Mouse (Mus musculus) layer of hippocampus, adult 9-11 months (tissue): ENCODE measurements around the gene Fgf2.
A peak's percentile ranks its signal among the peaks of the same experiment; 100 is the strongest.

Experiments
- DNase-seq: peaks from one replicate; pipeline ENCODE4 v3.0.0; 2022

Fgf2 gene

DNA sequence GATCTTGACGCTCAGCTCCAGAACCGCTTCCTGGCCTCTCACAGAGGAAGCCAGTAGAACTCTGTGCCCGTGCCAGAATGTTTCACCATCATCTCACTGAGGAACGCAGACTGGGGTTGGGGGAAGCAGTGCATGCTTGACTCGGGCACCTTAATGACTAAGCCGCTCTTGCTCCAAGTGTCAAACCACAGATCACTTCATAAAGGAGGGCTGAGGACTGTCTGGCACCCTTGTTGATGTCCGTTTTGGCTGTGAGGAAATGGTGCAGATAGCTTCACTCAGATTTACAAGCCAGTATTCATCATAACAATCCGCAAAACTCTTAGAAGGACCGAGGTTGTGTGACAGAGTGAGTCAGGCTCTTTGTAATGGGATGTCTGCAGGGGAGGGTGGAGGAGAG lies 12.6 kb downstream of the Fgf2 start:
- no peak for DNase-seq

DNA sequence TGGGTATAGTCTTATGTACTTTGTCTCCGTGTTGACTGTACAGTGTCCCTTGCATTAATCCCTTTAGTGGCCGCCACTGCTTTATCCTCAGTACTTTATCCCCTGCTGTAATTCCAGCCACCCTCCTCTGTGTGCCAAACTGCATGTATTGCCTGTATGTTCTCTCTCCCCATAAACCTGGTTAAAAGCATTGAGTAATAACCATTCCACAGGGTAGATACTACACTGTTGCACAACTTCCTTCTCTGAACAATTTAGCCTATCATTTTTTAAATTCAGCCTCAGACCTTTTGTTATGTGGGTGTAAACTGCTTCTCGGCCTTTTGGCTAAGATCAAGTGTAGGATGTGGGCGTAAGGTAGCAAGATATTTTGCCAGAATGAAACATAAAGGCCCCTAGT lies 17.0 kb downstream of the Fgf2 start:
- no peak for DNase-seq

DNA sequence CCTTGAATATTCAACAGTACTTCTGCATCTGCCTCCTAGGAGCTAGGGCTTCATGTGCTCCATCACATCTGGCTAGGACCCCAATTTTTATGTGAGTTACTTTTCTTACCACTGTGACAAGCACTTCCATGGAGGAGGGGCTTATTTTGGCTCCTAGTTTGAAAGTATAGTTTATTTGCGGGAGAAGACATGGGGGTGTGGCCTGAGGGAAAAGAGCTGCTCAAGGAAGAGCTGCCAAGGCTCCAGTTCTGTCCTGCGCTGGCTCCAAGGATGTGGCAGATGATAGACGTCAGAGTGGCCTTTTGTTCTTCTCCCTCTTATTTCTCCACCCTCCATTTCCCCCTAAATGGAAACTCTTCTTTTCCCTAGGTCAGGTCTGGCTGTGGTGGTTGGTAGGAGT lies 17.8 kb downstream of the Fgf2 start:
- DNase-seq = no peak

DNA sequence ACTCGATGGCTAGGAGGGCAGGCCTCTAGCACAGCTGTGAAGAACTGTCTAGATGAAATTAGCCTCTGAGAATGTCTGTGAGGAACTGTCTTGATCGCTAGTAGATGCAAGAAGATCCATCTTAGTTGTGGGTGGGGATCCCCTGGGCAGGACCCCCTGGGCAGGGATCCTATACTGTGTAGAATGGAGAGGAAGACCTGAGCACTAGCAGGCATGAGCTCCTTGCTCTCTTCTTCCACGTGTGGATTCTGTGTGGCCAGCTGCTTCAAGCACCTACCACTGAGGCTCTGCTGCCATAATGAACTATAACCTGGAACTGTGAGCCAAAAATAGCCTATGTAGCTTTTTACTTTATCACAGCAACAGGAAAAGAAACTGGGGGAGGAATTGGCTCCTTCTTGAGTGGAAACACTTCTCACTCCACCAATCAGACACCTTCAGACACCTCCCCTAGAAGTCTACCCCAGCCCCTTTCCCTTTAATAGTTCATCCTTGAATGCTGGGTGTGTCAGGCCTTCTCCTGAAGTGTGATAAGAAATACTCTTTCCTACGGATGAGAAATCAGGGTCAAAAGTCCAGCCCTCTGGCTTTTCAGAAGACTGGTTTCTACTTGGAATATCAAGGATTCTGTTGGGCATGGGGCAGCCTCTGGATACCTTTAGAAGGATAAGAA lies 18.4 kb downstream of the Fgf2 start:
- DNase-seq = no peak

DNA sequence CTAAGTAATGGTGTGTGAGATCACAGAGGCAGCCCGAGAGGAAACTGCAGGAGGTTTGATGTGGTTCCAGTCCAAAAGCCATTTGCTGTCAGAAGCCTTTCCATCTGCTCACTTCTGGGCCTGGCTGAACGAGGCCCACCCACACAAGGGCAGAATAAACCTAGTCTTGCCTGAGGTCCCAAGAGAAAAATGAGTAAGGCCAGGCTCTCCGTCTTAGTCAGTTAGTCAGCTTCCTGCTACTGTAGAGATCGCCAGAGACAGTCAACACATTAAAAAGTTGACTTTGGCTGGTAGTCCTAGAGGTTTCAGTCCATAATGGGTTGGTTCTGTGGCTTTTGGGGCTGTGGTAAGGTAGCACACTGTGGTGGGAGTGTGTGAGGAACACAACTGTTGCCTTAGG lies 22.3 kb downstream of the Fgf2 start:
- no peak for DNase-seq

DNA sequence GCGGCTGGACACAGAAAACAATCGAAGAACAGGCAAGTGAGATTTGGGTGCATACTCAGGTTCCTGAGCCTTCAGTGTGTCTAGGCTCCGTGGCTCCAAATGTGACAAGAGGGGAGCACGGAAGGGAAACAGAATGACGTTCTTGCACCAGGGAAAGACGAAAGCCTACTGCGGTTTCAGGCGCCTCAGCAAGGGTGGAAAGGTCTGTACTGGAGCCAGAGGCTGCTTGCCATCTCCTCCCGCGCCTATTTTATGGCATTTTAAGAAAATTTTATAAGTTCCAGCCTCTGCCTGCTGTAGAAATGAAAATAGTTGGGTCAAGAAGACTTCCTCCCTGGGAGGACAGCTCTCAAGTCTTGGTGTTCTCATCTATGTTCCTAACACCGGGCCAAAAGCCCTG lies 25.6 kb downstream of the Fgf2 start:
- no peak for DNase-seq

DNA sequence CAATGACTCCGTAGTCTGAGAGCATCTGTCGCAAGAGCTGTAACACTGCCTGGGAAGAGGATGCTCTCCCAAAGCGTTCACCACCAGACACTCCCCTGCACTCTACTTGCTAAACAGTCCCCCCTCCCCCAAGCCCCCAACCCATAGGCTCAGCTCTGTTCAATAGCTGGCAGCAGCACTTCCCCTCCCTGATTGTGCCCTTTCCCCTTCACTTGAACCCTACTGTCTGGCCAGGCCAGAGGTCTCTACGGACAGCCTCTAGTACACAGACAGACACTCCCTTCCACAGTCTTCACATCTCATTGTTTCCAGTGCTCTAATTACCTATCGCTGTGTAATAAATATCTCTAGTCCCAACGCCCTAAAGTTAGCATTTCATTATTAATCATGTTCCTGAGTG lies 29.8 kb downstream of the Fgf2 start:
- no peak for DNase-seq

DNA sequence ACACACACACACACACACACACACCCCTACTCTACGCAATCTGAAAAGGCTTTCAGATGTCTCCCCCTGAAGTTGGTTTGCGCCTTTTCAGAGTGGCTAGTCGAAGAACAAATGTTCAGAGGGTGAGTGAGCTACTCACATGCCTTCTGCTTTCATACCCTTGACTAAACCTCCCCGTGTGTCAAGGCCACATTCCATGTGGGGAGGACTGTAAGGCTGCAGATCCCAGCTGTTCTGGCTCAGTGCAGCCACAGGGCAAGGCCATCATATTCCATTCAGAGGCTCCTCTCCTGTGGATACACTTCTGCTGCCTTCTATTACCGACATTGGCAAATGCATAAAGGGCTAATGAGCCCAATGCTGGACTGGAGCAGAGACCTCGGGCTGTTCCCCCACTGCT lies 30.3 kb downstream of the Fgf2 start:
- DNase-seq = no peak

DNA sequence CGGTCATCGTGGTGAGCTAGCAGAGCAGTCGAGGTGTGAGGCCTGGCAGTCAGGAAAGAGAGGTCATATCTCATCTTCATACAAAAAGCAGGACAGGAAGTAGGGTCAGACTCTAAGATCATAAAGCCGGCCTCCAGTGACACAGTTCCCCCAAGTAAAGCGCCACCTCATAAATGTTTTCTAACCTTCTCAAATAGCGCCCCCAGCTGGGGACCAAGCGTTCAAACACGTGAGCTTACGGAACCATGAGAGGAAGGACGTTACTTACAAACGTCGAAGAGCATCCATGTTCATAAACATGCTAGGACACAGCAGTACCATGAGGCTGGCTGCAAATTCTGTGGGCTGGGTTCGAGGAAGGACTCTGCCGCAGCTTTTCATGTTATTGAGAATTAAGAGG lies 31.1 kb downstream of the Fgf2 start:
- no peak for DNase-seq

DNA sequence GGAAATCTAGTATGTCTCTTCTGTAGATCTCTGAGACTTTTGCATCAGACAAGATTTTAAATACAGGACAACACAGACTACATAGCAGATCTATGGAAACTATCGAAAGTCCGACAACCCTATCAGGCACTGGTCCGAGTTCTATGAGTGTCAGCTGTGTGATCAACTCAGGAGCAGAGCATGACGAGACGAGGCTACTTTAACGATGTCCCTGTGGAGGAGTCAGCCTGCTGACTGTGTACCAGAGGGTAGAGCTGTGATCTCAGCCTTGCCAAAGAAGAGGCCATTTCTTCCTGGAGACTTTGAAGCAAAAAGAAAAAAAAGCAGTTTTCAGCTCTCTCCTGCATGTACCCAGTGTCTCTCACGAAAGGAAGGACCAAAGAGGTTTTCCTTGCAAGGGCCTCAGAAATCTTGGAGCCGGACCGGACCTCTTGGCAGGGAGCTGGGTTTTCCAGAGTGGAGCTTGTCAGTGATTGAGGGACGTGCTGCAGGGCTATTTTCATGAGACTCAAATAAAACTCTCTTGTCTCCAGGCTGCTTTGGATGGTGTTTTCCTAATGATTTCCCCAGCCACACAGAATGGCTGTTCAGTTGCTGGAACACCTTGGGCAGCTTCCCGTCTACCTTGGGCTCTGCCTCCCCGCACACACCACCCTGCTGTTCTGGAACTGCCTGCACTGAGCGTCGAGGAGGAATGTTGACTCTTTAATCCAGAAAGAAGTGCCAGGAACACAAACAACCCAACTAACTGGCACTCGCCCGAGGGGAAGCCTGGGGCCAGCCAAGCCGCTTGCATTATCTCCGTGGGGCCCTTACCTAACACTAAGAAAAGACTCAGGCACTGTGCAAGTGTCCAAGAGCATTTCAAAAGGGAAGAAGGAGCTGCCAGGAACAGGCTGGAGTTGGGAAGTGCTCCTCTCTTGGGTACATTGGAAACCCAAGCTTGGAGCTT lies 32.1 kb downstream of the Fgf2 start:
- DNase-seq = peak; percentile 12

DNA sequence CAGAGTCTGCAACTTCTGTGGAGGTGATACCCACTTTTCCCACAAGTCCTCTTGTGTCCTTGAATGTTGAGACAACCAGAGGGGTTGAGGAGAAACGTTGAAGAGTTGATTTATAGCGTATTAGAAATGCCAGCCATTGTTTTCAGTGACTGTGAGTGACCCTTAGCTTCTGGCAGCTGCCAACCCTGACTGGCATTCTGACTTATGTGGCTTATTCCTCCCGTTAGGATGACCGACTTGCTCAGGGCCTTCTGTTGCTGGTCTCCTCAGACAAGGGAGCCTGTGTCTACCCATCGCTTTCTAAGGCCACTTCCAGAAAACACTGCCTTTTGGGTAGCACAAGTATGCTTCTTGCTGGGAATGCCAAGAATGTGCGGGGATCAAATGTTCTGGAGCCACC lies 33.3 kb downstream of the Fgf2 start:
- no peak for DNase-seq

DNA sequence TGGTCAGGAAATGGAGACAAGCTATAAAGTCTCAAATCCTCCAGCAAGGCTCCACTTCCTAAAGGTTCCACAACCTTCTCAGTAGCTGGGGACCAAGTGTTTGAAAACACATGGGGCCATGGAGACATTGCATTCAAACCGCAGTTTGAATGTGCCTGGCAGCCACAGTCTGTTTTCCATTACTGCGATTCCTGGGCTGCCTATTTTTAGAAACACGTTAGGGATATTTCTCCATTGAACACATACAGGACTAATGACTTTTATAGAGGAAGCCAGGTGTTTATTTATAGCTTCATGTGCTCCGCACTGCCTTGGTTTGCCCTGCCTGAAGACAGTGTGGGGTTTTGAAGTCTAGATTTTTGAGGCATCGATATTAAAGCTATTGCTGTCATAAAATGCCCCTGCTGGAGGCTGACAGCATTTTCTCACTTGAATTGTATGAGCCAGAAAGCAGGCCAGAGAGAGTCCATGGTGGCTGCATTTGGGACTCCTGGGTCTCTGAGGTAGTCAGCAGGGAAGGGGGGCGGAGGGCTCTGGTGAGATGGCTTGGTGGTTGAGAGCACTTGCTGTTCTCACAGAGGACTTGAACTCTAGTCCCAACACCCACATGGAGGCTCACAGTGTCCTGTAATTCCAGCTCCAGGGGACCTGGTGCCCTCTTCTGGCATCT lies 35.1 kb downstream of the Fgf2 start:
- DNase-seq = no peak

DNA sequence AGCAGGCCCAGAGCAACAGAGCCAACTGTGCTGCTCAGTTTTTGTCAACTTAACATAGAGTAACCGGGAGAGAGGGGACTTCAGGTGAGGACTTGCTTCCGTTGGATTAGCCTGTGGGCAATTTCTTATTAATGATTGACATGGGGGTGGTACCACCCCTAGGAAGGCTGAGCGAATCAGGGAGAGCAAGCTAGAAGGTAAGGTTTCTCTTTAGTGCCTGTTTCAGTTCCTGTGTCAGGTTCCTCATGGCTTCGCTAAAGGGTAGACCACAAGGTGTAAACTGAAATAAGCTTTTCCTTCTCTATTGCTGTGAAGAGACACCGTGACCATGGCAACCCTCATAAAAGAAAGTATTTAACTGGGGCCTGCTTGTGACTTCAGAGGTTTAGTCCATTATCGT lies 39.2 kb downstream of the Fgf2 start:
- no peak for DNase-seq

DNA sequence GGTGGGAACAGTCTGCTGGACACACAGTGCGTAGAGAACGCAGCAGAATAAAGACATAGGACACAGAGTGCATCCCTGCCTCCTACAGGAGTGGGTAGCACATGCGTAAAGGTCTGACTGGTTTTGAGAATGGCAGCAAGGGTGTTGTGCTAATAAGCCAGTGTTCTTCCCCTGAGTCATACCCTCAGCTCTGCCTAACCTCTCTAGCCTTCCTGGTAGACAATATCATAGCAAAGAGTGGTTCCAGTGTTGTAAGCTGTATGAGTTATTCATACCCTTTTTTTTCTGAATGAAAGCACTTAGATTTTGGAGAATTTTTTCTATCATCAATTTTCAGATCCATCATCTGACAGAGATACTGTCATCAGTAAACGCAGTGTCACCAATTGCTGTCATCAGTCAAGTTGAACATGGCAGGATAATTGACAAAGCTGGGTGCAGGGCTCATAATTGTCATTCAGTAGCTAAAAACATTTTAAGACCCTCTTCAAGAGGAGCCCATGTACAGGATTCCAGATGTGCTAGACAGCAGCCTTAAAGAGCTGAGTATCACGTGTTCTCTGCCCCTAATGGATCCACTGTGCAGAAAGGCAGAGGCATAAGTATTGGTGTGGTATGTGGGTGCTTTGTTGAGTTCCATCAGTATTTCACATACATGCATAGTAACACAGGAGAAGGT lies 48.9 kb downstream of the Fgf2 start:
- no peak for DNase-seq

DNA sequence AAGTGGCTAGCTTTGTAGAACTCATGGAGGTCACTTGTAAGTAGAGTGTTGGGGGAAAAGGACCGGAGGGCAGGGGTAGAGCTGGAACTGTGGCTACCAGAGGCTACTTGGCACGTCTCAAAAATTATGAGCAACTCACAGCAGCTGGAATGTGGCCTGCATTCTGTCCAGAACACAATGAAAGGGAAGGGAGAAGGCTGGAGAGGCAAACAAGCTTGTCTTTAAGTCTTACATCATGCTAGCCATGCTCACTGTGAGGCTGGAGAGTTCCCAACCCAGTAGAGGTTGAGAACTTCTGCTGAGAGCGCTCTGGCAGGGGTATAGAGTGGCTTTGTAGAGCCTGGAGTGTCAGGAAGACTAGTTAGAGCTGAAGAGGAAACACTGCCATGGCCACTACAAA lies 49.5 kb downstream of the Fgf2 start:
- no peak for DNase-seq

DNA sequence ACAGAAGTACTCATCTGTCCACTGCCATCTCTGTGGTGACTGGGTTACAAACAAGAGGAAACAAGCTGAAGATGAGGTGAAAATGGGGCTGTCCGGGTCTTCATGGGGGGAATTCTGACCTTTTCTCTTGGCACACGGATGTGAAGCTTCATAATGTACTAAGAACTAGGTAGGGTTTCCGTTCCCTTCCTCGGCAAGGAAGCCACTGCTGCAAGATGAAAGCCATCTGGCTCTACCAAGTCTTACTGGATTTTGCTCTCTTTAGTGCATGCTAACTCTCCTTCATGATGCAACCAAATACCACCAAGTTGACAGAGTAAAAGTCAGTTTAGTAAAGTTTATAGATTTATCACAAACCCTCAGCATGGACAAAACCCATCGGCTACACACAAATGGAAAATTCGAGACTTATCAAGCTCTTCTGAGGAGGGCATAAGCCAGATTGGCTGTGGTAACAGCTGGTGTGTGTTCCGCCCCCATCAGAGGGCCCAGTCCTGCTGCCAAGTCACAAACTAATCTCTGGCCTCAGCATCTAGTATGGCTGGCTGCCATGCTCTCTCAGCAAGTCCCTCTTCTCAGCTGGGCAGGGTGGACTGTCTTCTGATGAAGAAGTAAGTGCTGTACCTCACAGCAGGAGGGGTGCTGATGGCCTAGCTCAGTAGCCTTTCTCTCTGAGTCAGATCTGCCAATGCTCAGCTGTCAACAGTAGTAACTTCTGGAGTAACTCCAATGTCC lies 50.7 kb downstream of the Fgf2 start:
- no peak for DNase-seq

DNA sequence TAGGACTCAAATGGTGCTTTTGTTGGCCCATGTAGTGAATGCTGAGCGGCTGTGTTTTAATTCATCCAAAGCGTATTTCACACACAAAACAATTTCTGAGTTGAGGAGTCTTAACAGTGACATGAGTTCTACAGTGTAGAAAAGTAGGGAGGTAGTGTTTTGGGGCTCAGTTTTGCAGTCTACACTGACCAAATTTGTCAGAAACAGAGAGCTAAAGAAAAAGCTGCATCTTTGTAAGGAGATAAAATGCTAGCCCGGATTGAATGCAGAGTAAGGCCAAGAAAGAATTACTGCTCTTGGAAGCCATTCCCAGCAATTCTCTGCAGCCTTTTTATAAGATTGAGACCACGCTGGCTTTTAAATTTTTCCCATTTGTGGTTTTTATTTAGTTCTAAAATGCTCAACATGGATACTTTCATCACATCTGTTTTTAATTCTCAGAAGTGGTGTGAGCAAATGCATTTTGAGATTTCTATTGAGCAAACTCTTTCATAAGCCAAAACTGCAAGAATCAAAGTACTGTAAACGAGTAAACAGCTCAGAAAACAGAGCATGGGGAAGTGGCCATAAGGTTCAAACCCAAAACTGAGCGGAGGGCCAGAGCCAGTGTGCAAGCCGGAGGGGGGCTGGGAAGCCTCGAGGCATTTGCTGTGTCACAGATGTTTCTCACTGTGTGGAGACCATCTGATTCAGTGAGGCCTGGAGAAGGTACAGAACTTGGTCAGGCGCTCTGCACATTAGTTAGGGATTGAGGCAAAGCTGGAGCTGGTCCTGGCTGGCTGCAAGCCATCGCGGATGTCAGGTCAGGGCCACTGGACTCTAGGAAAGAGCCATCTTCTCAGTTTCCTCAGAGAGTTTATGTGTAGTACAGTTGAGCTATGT lies 53.8 kb downstream of the Fgf2 start:
- no peak for DNase-seq

DNA sequence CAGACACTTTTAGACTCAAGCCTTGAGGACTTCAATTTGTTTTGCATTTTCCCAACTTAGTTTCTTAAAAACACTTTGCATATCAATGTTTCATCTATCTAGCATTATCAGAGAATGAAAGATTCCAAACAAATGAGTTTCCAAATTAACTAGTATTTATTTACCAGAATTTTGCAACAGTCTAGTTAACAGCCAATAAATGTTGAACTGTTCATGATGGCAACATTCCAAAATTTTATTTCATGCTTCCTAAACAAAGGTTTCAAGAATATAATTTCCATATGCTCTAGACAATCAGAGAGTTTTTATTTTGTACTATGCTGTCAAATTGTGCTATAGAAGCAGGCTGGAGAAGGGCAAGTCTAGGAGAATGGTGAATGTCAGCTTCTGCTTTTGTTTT lies 59.5 kb downstream of the Fgf2 start:
- DNase-seq = no peak

DNA sequence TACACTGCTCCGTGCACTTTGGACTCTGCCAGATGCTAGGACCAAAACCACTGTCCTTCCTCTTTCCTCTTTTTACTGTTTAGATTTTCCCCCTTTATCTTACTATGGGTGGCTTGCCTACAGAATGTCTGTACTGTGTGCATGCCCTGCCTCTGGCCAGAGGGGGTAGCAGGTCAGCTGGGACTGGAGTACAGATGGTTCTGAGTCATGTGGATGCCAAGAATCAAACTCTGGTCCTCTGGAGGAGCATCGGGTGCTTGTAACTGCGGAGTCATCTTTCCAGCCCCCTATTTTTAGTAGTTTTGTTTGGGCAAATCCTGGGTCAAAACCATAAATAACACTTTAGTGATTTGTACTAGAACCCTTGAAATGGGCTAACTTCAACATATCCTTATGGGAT lies 65.3 kb downstream of the Fgf2 start:
- no peak for DNase-seq

DNA sequence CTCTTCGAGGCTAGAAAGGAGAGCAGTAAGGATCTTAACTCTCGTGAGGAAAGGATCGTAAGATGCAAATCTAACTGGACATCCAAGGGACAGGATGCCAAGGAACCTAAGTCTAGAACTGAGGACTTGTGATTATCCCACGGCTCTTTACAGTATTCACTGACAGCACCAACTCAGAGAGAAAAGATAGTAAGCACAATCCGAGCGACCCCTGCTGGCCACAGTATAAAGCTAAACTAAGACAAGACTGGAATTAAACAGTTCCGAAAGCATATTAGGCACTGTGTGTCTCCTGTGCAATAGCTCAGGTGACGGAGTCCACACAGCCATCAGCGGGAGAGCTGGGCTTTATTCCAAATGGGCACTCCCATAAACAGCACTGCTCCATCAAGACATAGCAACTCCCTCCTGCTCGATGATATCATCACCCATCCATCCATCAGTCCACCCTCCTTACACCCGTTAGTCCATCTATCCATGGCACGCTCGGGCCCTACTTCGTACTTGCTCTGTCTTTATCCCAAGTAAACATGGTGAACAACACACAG lies 66.3 kb downstream of the Fgf2 start:
- peak; percentile 74 for DNase-seq

DNA sequence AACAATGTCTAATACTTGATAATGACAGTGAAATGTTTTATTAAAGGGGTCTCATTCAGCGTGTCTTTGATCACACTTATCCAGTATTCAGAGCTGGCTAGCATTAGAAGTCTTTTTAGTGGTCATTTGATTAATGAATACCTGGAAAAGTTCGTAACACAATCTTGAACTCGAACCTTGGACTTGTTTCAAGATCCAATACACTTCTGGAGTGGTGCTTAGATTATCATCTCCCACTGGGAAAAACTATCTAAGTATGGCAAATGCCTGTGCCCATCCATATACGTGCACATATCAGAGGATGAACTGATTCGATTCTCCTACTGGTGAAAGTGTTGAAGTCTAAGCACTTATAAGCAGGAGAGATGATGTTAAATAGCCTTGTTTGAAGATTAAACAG lies 70.2 kb downstream of the Fgf2 start:
- DNase-seq = no peak
